Mouse (Mus musculus) small intestine, adult 2 months (tissue): ENCODE measurements around the gene Rhobtb1.

Experiments
- CTCF ChIP-seq: fragments of 200-500 bp; IDR thresholded peaks from 2 replicates; pipeline ENCODE4 v1.5.1; 2012; ENCODE audit warnings: low read depth, mild to moderate bottlenecking, control low read depth, inconsistent platforms, low read length, moderate library complexity, mixed read lengths; ENCODE audit not compliant: insufficient replicate concordance, insufficient read length; ENCODE audit errors: extremely low read depth
- POLR2A ChIP-seq: fragments of 200-500 bp; IDR thresholded peaks from 2 replicates; pipeline ENCODE4 v1.6.1; 2012; ENCODE audit warnings: low read depth, mild to moderate bottlenecking, control low read depth, inconsistent platforms, low read length, moderate library complexity

GRCm38 (mm10) chr10:69263906-69264305 lies 112.7 kb downstream of the Rhobtb1 start:
- TF ChIP-seq POLR2A (no peak), CTCF (no peak)
